Mouse (Mus musculus): Measurements from ENCODE around the gene Wwtr1.

Wwtr1 gene

GRCm38 (mm10) chr3:57557408-57557807 is 18.3 kb downstream of the Wwtr1 start:
- DNase-seq (ENCODE audit: low spot score), result no peak

GRCm38 (mm10) chr3:57555560-57555959 is 20.1 kb downstream of the Wwtr1 start:
- no peak for DNase-seq (ENCODE audit: low spot score)

- DNase-seq (ENCODE audit: low spot score), result no peak
These were observed 20.8 kb downstream of the Wwtr1 start for GRCm38 (mm10) chr3:57554890-57555239.

- no peak for DNase-seq (ENCODE audit: low spot score)
These were observed 21.4 kb downstream of the Wwtr1 start for GRCm38 (mm10) chr3:57554124-57554889.

GRCm38 (mm10) chr3:57553108-57553507 is 22.6 kb downstream of the Wwtr1 start:
- no peak for DNase-seq (ENCODE audit: low spot score)

GRCm38 (mm10) chr3:57551210-57551609 is 24.5 kb downstream of the Wwtr1 start:
- DNase-seq (ENCODE audit: low spot score), result no peak

GRCm38 (mm10) chr3:57550468-57551185 is 25.1 kb downstream of the Wwtr1 start:
- no peak for DNase-seq (ENCODE audit: low spot score)

- DNase-seq (ENCODE audit: low spot score), result no peak
These were observed 31.6 kb downstream of the Wwtr1 start for GRCm38 (mm10) chr3:57544154-57544553.

- no peak for DNase-seq (ENCODE audit: low spot score)
These were observed 32.8 kb downstream of the Wwtr1 start for GRCm38 (mm10) chr3:57542848-57543380.

- no peak for DNase-seq (ENCODE audit: low spot score)
These were observed 34.5 kb downstream of the Wwtr1 start for GRCm38 (mm10) chr3:57541205-57541604.

- no peak for DNase-seq (ENCODE audit: low spot score)
These were observed 35.2 kb downstream of the Wwtr1 start for GRCm38 (mm10) chr3:57540474-57540873.

- DNase-seq (ENCODE audit: low spot score), result no peak
These were observed 40.1 kb downstream of the Wwtr1 start for GRCm38 (mm10) chr3:57535483-57536185.

GRCm38 (mm10) chr3:57534450-57534849 is 41.3 kb downstream of the Wwtr1 start:
- peak; percentile 50 for DNase-seq (ENCODE audit: low spot score)

GRCm38 (mm10) chr3:57533876-57534275 is 41.8 kb downstream of the Wwtr1 start:
- peak; percentile 86 for DNase-seq (ENCODE audit: low spot score)

GRCm38 (mm10) chr3:57532991-57533725 is 42.6 kb downstream of the Wwtr1 start:
- DNase-seq (ENCODE audit: low spot score), result no peak

GRCm38 (mm10) chr3:57530836-57531235 is 44.9 kb downstream of the Wwtr1 start:
- DNase-seq (ENCODE audit: low spot score), result no peak

GRCm38 (mm10) chr3:57530221-57530620 is 45.5 kb downstream of the Wwtr1 start:
- no peak for DNase-seq (ENCODE audit: low spot score)

- peak; percentile 84 for DNase-seq (ENCODE audit: low spot score)
These were observed 48.6 kb downstream of the Wwtr1 start for GRCm38 (mm10) chr3:57527154-57527553.

GRCm38 (mm10) chr3:57523093-57523492 is 52.6 kb downstream of the Wwtr1 start:
- no peak for DNase-seq (ENCODE audit: low spot score)

- DNase-seq (ENCODE audit: low spot score), result no peak
These were observed 53.8 kb downstream of the Wwtr1 start for GRCm38 (mm10) chr3:57521876-57522275.

- DNase-seq (ENCODE audit: low spot score), result no peak
These were observed 55.7 kb downstream of the Wwtr1 start for GRCm38 (mm10) chr3:57519995-57520394.

GRCm38 (mm10) chr3:57516146-57516545 is 59.6 kb downstream of the Wwtr1 start:
- DNase-seq (ENCODE audit: low spot score), result no peak

All from adipocyte (in vitro differentiated cells).